Mouse (Mus musculus) MEL (cell line): ENCODE data around the gene Zdbf2. TPM values are rescaled to one million over a fixed set of nuclear protein-coding genes. Genes with fewer than 3 reads are reported as not detected.

ENCODE experiments used
- DNase-seq: peaks from one replicate; pipeline ENCODE4 v3.0.0; 2011; ENCODE audit warnings: low read depth, low spot score
- H3K27ac ChIP-seq: 2 replicates; pipeline ENCODE4 v1.5.1; 2012; ENCODE audit warnings: low read depth, mild to moderate bottlenecking, control low read depth, low read length, moderate library complexity; ENCODE audit not compliant: control insufficient read depth
- H3K27me3 ChIP-seq, 2 experiments: fragments of 150-350 bp in 1 of 2; sonication (generic) in 1 of 2; 2 replicates each; pipeline ENCODE4 v1.6.1; 2012; ENCODE audit warnings: low read length in 2 of 2, mild to moderate bottlenecking in 2 of 2, improper control_type of control experiment in 1 of 2, moderate library complexity in 1 of 2; ENCODE audit not compliant: insufficient read depth in 2 of 2, control insufficient read depth in 1 of 2
- H3K36me3 ChIP-seq, 2 experiments: 2 replicates each; pipeline ENCODE4 v1.6.1; 2012 to 2014; ENCODE audit warnings: low read length in 2 of 2, improper control_type of control experiment in 1 of 2, inconsistent platforms in 1 of 2, mild to moderate bottlenecking in 1 of 2; ENCODE audit not compliant: insufficient read depth in 2 of 2, control insufficient read depth in 1 of 2
- H3K4me1 ChIP-seq, 2 experiments: fragments of 150-350 bp in 1 of 2; sonication (generic) in 1 of 2; 2 replicates each; pipeline ENCODE4 v1.6.1; 2012; ENCODE audit warnings: low read length in 2 of 2, improper control_type of control experiment in 1 of 2, mild to moderate bottlenecking in 1 of 2; ENCODE audit not compliant: insufficient read depth in 2 of 2, control insufficient read depth in 1 of 2
- H3K4me3 ChIP-seq, 2 experiments: fragments of 150-350 bp in 1 of 2; sonication (generic) in 1 of 2; 2 replicates each; pipeline ENCODE4 v1.5.1; 2012; ENCODE audit warnings: low read depth in 2 of 2, low read length in 2 of 2, mild to moderate bottlenecking in 2 of 2, moderate library complexity in 2 of 2, control low read depth in 1 of 2, improper control_type of control experiment in 1 of 2; ENCODE audit not compliant: control insufficient read depth in 1 of 2, insufficient read depth in 1 of 2
- H3K79me2 ChIP-seq: 2 replicates; pipeline ENCODE4 v1.6.1; 2012; ENCODE audit warnings: mild to moderate bottlenecking, low read length, moderate library complexity; ENCODE audit not compliant: control insufficient read depth, poor library complexity, insufficient read depth
- H3K9ac ChIP-seq: 2 replicates; pipeline ENCODE4 v1.6.1; 2012; ENCODE audit warnings: low read depth, mild to moderate bottlenecking, control low read depth, low read length, moderate library complexity; ENCODE audit not compliant: control insufficient read depth, poor library complexity, severe bottlenecking
- H3K9me3 ChIP-seq: fragments of 150-350 bp; sonication (generic); replicated peaks from 2 replicates; pipeline ENCODE4 v1.6.1; 2012; ENCODE audit warnings: mild to moderate bottlenecking, low read length, improper control_type of control experiment, moderate library complexity; ENCODE audit not compliant: insufficient read depth
- BHLHE40 ChIP-seq: IDR thresholded peaks from 2 replicates; pipeline ENCODE4 v1.6.1; 2012; ENCODE audit warnings: low read depth, mild to moderate bottlenecking, inconsistent platforms, low read length, improper control_type of control experiment, borderline replicate concordance
- CHD2 ChIP-seq: IDR thresholded peaks from 2 replicates; pipeline ENCODE4 v1.6.1; 2011; ENCODE audit warnings: low read length, improper control_type of control experiment
- E2F4 ChIP-seq: IDR thresholded peaks from 2 replicates; pipeline ENCODE4 v1.6.1; 2011; ENCODE audit warnings: low read depth, low read length, improper control_type of control experiment, borderline replicate concordance
- EP300 ChIP-seq, 2 experiments: IDR thresholded peaks; 2 replicates each; pipeline ENCODE4 v1.6.1; 2011; ENCODE audit warnings: improper control_type of control experiment in 2 of 2, low read length in 2 of 2, low read depth in 1 of 2, mild to moderate bottlenecking in 1 of 2
- ETS1 ChIP-seq: IDR thresholded peaks from 2 replicates; pipeline ENCODE4 v1.6.1; 2012; ENCODE audit warnings: low read depth, mild to moderate bottlenecking, inconsistent platforms, low read length, improper control_type of control experiment, moderate library complexity
- GATA1 ChIP-seq: IDR thresholded peaks from 2 replicates; pipeline ENCODE4 v1.6.1; 2011; ENCODE audit warnings: low read depth, low read length, improper control_type of control experiment
- MAZ ChIP-seq: IDR thresholded peaks from 2 replicates; pipeline ENCODE4 v1.6.1; 2012; ENCODE audit warnings: low read depth, mild to moderate bottlenecking, inconsistent platforms, low read length, improper control_type of control experiment
- MXI1 ChIP-seq: IDR thresholded peaks from 2 replicates; pipeline ENCODE4 v1.6.1; 2011; ENCODE audit warnings: mild to moderate bottlenecking, low read depth, low read length, improper control_type of control experiment
- MYB ChIP-seq: IDR thresholded peaks from 2 replicates; pipeline ENCODE4 v1.6.1; 2011; ENCODE audit warnings: mild to moderate bottlenecking, low read depth, low read length, improper control_type of control experiment
- MYC ChIP-seq: IDR thresholded peaks from 2 replicates; pipeline ENCODE4 v1.6.1; 2011; ENCODE audit warnings: low read depth, mild to moderate bottlenecking, low read length, improper control_type of control experiment, moderate library complexity
- NELFE ChIP-seq: IDR thresholded peaks from 2 replicates; pipeline ENCODE4 v1.6.1; 2011; ENCODE audit warnings: low read depth, low read length, improper control_type of control experiment
- NRF1 ChIP-seq: IDR thresholded peaks from 2 replicates; pipeline ENCODE4 v1.6.1; 2014; ENCODE audit warnings: low read depth, mild to moderate bottlenecking, inconsistent platforms, low read length, improper control_type of control experiment, moderate library complexity; ENCODE audit not compliant: poor library complexity, insufficient read depth, severe bottlenecking
- POLR2A ChIP-seq, 2 experiments: IDR thresholded peaks; 2 replicates each; pipeline ENCODE4 v1.6.1; 2011 to 2012; ENCODE audit warnings: low read length in 2 of 2, mild to moderate bottlenecking in 2 of 2, control low read depth in 1 of 2, improper control_type of control experiment in 1 of 2, low read depth in 1 of 2, moderate library complexity in 1 of 2; ENCODE audit not compliant: control insufficient read depth in 1 of 2, insufficient read depth in 1 of 2, poor library complexity in 1 of 2
- POLR2AphosphoS2 ChIP-seq: IDR thresholded peaks from 2 replicates; pipeline ENCODE4 v1.6.1; 2011; ENCODE audit warnings: low read length, improper control_type of control experiment
- SIN3A ChIP-seq: IDR thresholded peaks from 2 replicates; pipeline ENCODE4 v1.6.1; 2012; ENCODE audit warnings: low read length, improper control_type of control experiment, inconsistent platforms
- SMC3 ChIP-seq: IDR thresholded peaks from 2 replicates; pipeline ENCODE4 v1.6.1; 2011; ENCODE audit warnings: low read depth, low read length, improper control_type of control experiment
- TAL1 ChIP-seq: IDR thresholded peaks from 2 replicates; pipeline ENCODE4 v1.6.1; 2012; ENCODE audit warnings: mild to moderate bottlenecking, inconsistent platforms, low read length, moderate library complexity, mixed read lengths
- TBP ChIP-seq: IDR thresholded peaks from 2 replicates; pipeline ENCODE4 v1.8.0; 2011; ENCODE audit warnings: low read depth, low read length, improper control_type of control experiment
- UBTF ChIP-seq: IDR thresholded peaks from 2 replicates; pipeline ENCODE4 v1.6.1; 2012; ENCODE audit warnings: low read depth, mild to moderate bottlenecking, inconsistent platforms, low read length, improper control_type of control experiment, moderate library complexity, borderline replicate concordance; ENCODE audit not compliant: insufficient read depth
- ZC3H11A ChIP-seq: IDR thresholded peaks from 2 replicates; pipeline ENCODE4 v1.6.1; 2012; ENCODE audit warnings: low read depth, mild to moderate bottlenecking, inconsistent platforms, low read length, improper control_type of control experiment
- ZMIZ1 ChIP-seq: IDR thresholded peaks from 2 replicates; pipeline ENCODE4 v1.6.1; 2012; ENCODE audit warnings: low read depth, mild to moderate bottlenecking, inconsistent platforms, low read length, improper control_type of control experiment, moderate library complexity
- ZNF384 ChIP-seq: IDR thresholded peaks from 2 replicates; pipeline ENCODE4 v1.6.1; 2012; ENCODE audit warnings: low read depth, mild to moderate bottlenecking, inconsistent platforms, low read length, improper control_type of control experiment
- polyA plus RNA-seq, 2 experiments: library from polyadenylated mRNA; stranded (reverse) in 1 of 2; unstranded in 1 of 2; fragments of >175 nt in 1 of 2; fragments of >200 nt in 1 of 2; gene quantifications; 2 replicates each; pipeline versions ENCODE4 v1.2.1 to v1.2.4; 2012; ENCODE audit warnings: low replicate concordance in 2 of 2, low read depth in 1 of 2; ENCODE audit not compliant: insufficient read length in 2 of 2, insufficient read depth in 1 of 2, missing spikeins in 1 of 2
- total RNA-seq: library from RNA; depleted of rRNA; stranded (reverse); fragments of 300-350 nt; gene quantifications from 2 replicates; pipeline ENCODE4 v1.2.3, GENCODE M21; 2012

The Zdbf2 gene
- total and polyA plus RNA-seq, 3 experiments, result not detected

GRCm38 (mm10) chr1:63243854-63244253 is 29.2 kb upstream of the Zdbf2 start:
- Histone ChIP-seq H3K9me3 (no peaks in the 10 kb centered on the region), H3K4me3 (no peak overlapping the region), H3K9ac (no peak overlapping the region), H3K27me3 (no peaks in the 10 kb centered on the region), H3K4me1 (no peaks in the 10 kb centered on the region), H3K27ac (no peak overlapping the region), H3K79me2 (no peaks in the 10 kb centered on the region)
- DNase-seq, result no peak
- no peak for TF ChIP-seq ZMIZ1
- TF ChIP-seq EP300 (IDR thresholded peaks at IDR 0.05; ENCODE audit: low read depth in 1 of 2, low read length in 2 of 2), result no peak
- no peak for TF ChIP-seq TBP
- TF ChIP-seq MYB, result no peak
- no peak for TF ChIP-seq POLR2AphosphoS2
- TF ChIP-seq E2F4, result no peak
- TF ChIP-seq TAL1, result no peak
- no peak for TF ChIP-seq MAZ
- no peak for TF ChIP-seq POLR2A (IDR thresholded peaks at IDR 0.05; ENCODE audit: control insufficient read depth in 1 of 2, insufficient read depth in 1 of 2, low read depth in 1 of 2, low read length in 2 of 2, poor library complexity in 1 of 2)
- TF ChIP-seq, all 39 proteins: peak for 0
- no peaks in the 10 kb centered on the region for H3K36me3 ChIP-seq

- no peaks in the 10 kb centered on the region for H3K36me3 ChIP-seq
- H3K9ac ChIP-seq, result no peak overlapping the region
- TF ChIP-seq NRF1 (no peak), NELFE (no peak), SMC3 (no peak), MXI1 (no peak), TAL1 (no peak), SIN3A (no peak), ZNF384 (no peak), CHD2 (no peak), UBTF (no peak), MYC (no peak), E2F4 (no peak), ZC3H11A (no peak), BHLHE40 (no peak), ETS1 (no peak), GATA1 (no peak)
- H3K27ac ChIP-seq, result no peak overlapping the region
- H3K79me2 ChIP-seq, result no peaks in the 10 kb centered on the region
- H3K4me3 ChIP-seq, result no peak overlapping the region
- no peaks in the 10 kb centered on the region for H3K4me1 ChIP-seq
- DNase-seq, result no peak
- no peaks in the 10 kb centered on the region for H3K27me3 ChIP-seq
- no peaks in the 10 kb centered on the region for H3K9me3 ChIP-seq
Measured at GRCm38 (mm10) chr1:63246862-63247521, 26.1 kb upstream of the Zdbf2 start.
